Mouse (Mus musculus): ENCODE results near the gene Gm20458.

The Gm20458 gene

GRCm38 (mm10) chr2:164433278-164433895, 27.4 kb upstream of the Gm20458 start:
- in situ Hi-C loops (cut with MboI), result no loop called here

- in situ Hi-C loops (cut with MboI), result no loop called here
Measured at GRCm38 (mm10) chr2:164434681-164435080, 26.1 kb upstream of the Gm20458 start.

GRCm38 (mm10) chr2:164435216-164436090, 25.3 kb upstream of the Gm20458 start:
- in situ Hi-C loops (cut with MboI), result no loop called here

GRCm38 (mm10) chr2:164436215-164436913, 24.4 kb upstream of the Gm20458 start:
- in situ Hi-C loops (cut with MboI), result no loop called here

- in situ Hi-C loops (cut with MboI), result no loop called here
Measured at GRCm38 (mm10) chr2:164436961-164437360, 23.8 kb upstream of the Gm20458 start.

- in situ Hi-C loops (cut with MboI), result no loop called here
Measured at GRCm38 (mm10) chr2:164437710-164438109, 23.1 kb upstream of the Gm20458 start.

GRCm38 (mm10) chr2:164438257-164438656, 22.5 kb upstream of the Gm20458 start:
- in situ Hi-C loops (cut with MboI), result no loop called here

- in situ Hi-C loops (cut with MboI), result no loop called here
Measured at GRCm38 (mm10) chr2:164439001-164439421, 21.8 kb upstream of the Gm20458 start.

- in situ Hi-C loops (cut with MboI), result no loop called here
Measured at GRCm38 (mm10) chr2:164440314-164440713, 20.5 kb upstream of the Gm20458 start.

- in situ Hi-C loops (cut with MboI), result no loop called here
Measured at GRCm38 (mm10) chr2:164441155-164441554, 19.6 kb upstream of the Gm20458 start.

- in situ Hi-C loops (cut with MboI), result no loop called here
Measured at GRCm38 (mm10) chr2:164441731-164442130, 19.0 kb upstream of the Gm20458 start.

GRCm38 (mm10) chr2:164442315-164443050, 18.3 kb upstream of the Gm20458 start:
- in situ Hi-C loops (cut with MboI), result no loop called here

- in situ Hi-C loops (cut with MboI), result no loop called here
Measured at GRCm38 (mm10) chr2:164443051-164443437, 17.7 kb upstream of the Gm20458 start.

GRCm38 (mm10) chr2:164443460-164444000, 17.2 kb upstream of the Gm20458 start, which contains the start of gene Sdc4:
Gene Sdc4, minus strand, starts transcription at chr2:164443887.
- in situ Hi-C loops (cut with MboI), result no loop called here

GRCm38 (mm10) chr2:164444701-164445100, 16.1 kb upstream of the Gm20458 start:
- in situ Hi-C loops (cut with MboI), result no loop called here

GRCm38 (mm10) chr2:164445399-164446085, 15.2 kb upstream of the Gm20458 start:
- in situ Hi-C loops (cut with MboI), result no loop called here

- in situ Hi-C loops (cut with MboI), result no loop called here
Measured at GRCm38 (mm10) chr2:164446086-164446469, 14.7 kb upstream of the Gm20458 start.

- in situ Hi-C loops (cut with MboI), result no loop called here
Measured at GRCm38 (mm10) chr2:164448140-164448539, 12.6 kb upstream of the Gm20458 start.

GRCm38 (mm10) chr2:164448921-164449320, 11.8 kb upstream of the Gm20458 start:
- in situ Hi-C loops (cut with MboI), result no loop called here

GRCm38 (mm10) chr2:164449341-164450042, 11.3 kb upstream of the Gm20458 start:
- in situ Hi-C loops (cut with MboI), result no loop called here

Measured in mature B cell (primary cell).